9 mouse cellular contexts compared by ENCODE assay signal in the genomic region with DNA sequence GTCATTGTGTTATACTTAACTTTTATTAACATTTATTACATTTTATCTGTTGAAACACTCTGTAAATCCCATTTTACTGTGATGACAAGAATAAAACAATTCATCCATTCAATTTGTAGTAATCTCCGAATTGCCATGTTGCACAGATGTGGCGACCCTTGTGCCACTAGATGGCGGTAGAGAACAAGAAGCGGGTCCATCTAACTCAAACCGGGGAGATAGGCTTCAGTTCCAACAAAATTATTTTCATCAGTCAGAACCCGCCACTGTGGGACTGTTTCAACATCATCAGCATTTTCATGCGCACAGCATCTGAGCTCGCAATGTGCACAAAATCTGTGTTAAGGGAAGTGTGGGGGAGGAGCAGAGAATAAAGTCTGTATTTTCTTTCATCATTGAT. TPM values are rescaled to one million over a fixed set of nuclear protein-coding genes. Genes with fewer than 3 reads are reported as not detected.
DNase-seq lines count a peak whose midpoint lies in the region; ATAC-seq and TF ChIP-seq lines count a peak whose summit lies in the region.
"Had no signal": no experiment of that assay in that cellular context is flagged by ENCODE, and none has a peak within 500 bp of the region (broad histone marks: within the 10 kb centered on the region; RNA-seq: fewer than 3 reads in every experiment).

No protein-coding gene starts in this region.

- TF ChIP-seq CTCF in E14TG2a.4 (conservative IDR thresholded peaks at IDR 0.05; ENCODE audit: low read length), result peak; percentile 90
- peak; percentile 93 for TF ChIP-seq CTCF in lung, embryonic 14.5 days (IDR thresholded peaks at IDR 0.05; ENCODE audit: low read depth)

- H3K9me3 ChIP-seq in E14TG2a.4 (ENCODE audit: low read length), result 0 out of 2 replicates have a peak, but pooled peaks cover under 1% of the 10 kb centered on the region
- no peaks in the 10 kb centered on the region for H3K9me3 ChIP-seq in embryonic facial prominence, embryonic 13.5 days
- no peaks in the 10 kb centered on the region for H3K9me3 ChIP-seq in lung, embryonic 14.5 days (ENCODE audit: low read depth, low read length)
- H3K9me3 ChIP-seq: liver, embryonic 15.5 days had no signal

- H3K27ac ChIP-seq in embryonic facial prominence, embryonic 13.5 days, result no peak overlapping the region
- no peak overlapping the region for H3K27ac ChIP-seq in lung, embryonic 14.5 days (ENCODE audit: low read depth)
- H3K27ac ChIP-seq: liver, embryonic 15.5 days had no signal

- H3K9ac ChIP-seq in embryonic facial prominence, embryonic 13.5 days, result no peak overlapping the region
- no peak overlapping the region for H3K9ac ChIP-seq in lung, embryonic 14.5 days
- H3K9ac ChIP-seq: liver, embryonic 15.5 days had no signal

- no peak overlapping the region for H3K4me3 ChIP-seq in E14TG2a.4 (replicated peaks; ENCODE audit: low read length)
- H3K4me3 ChIP-seq in embryonic facial prominence, embryonic 13.5 days, result no peak overlapping the region
- no peak overlapping the region for H3K4me3 ChIP-seq in lung, embryonic 14.5 days (ENCODE audit: low read depth, low read length)
- H3K4me3 ChIP-seq: liver, embryonic 15.5 days had no signal

- WGBS in embryonic facial prominence, embryonic 13.5 days, result 5% methylated on average over 8 of the region's 8 CpGs
- 8% methylated on average over 8 of the region's 8 CpGs for WGBS in lung, embryonic 14.5 days

- H3K4me1 ChIP-seq in E14TG2a.4 (replicated peaks; ENCODE audit: low read depth, low read length), result no peaks in the 10 kb centered on the region
- H3K4me1 ChIP-seq in embryonic facial prominence, embryonic 13.5 days, result peaks cover 2% of the 10 kb centered on the region; the same call in 1 of the 2 replicates
- no peaks in the 10 kb centered on the region for H3K4me1 ChIP-seq in lung, embryonic 14.5 days (ENCODE audit: insufficient read depth)
- H3K4me1 ChIP-seq: liver, embryonic 15.5 days had no signal

- H3K4me2 ChIP-seq in embryonic facial prominence, embryonic 13.5 days, result no peak overlapping the region
- no peak overlapping the region for H3K4me2 ChIP-seq in lung, embryonic 14.5 days
- H3K4me2 ChIP-seq: liver, embryonic 15.5 days had no signal

- peak; percentile 9 to 41 for DNase-seq in adrenal gland, postnatal 4 days (ENCODE audit: low spot score in 2 of 2)
- DNase-seq in heart, postnatal 4 days, result peak; percentile 74
- peak; percentile 86 for DNase-seq in layer of hippocampus, adult 11-12 months (ENCODE audit: low spot score)
- peak; percentile 95 for DNase-seq in lung, embryonic 14.5 days
- DNase-seq in ovary, postnatal 14 days (ENCODE audit: low spot score), result peak; percentile 71
- DNase-seq in thymus, postnatal 4 days, result peak; percentile 68

- ATAC-seq in embryonic facial prominence, embryonic 13.5 days (ENCODE audit: insufficient number of reproducible peaks, insufficient read depth, low FRiP score, low TSS enrichment, low read depth), result peak; percentile 69; the same call in 1 of the 2 replicates
- ATAC-seq in lung, embryonic 14.5 days (ENCODE audit: insufficient read depth), result peak; percentile 88

- no peaks in the 10 kb centered on the region for H3K36me3 ChIP-seq in E14TG2a.4 (ENCODE audit: insufficient read depth, low read length)
- no peaks in the 10 kb centered on the region for H3K36me3 ChIP-seq in embryonic facial prominence, embryonic 13.5 days
- H3K36me3 ChIP-seq in lung, embryonic 14.5 days (ENCODE audit: insufficient read depth), result no peaks in the 10 kb centered on the region
- H3K36me3 ChIP-seq: liver, embryonic 15.5 days had no signal

- no peaks in the 10 kb centered on the region for H3K27me3 ChIP-seq in E14TG2a.4 (ENCODE audit: insufficient read depth, low read length)
- H3K27me3 ChIP-seq in embryonic facial prominence, embryonic 13.5 days, result no peaks in the 10 kb centered on the region
- H3K27me3 ChIP-seq in lung, embryonic 14.5 days (ENCODE audit: insufficient read depth, low read length), result no peaks in the 10 kb centered on the region
- H3K27me3 ChIP-seq: liver, embryonic 15.5 days had no signal

RNA-seq across cellular contexts. Expression of gene Arl6, which starts 44.2 kb away (rescaled TPM):
- total RNA-seq in adrenal gland, postnatal 4 days (2021), result 10 to 100 TPM; 11.1 to 14.0 TPM
- 28.3 and 37.6 TPM in 2 replicates for polyA plus RNA-seq in embryonic facial prominence, embryonic 13.5 days (2015; fragmentation: Nextera tagmentation; extraction: Ambion mirVana)
- 1 to 10 TPM; 6.4 to 8.8 TPM for total RNA-seq in heart, postnatal 4 days (2021)
- polyA plus RNA-seq in lung, embryonic 14.5 days (2014; fragmentation: Nextera tagmentation; extraction: Ambion mirVana), result 36.2 TPM in 2 replicates

Comparison
In these comparisons a context has a peak if more than half of its experiments do, and no peak if none do; other contexts are left out.
1. DNase-seq: peak in every context shown above with its lines; median percentile 95 in lung, embryonic 14.5 days; 86 in layer of hippocampus, adult 11-12 months; 74 in heart, postnatal 4 days; 71 in ovary, postnatal 14 days; 68 in thymus, postnatal 4 days; 25 in adrenal gland, postnatal 4 days.